Mouse (Mus musculus): ENCODE results near the gene Alyref2.
"Not testable (repeated sequence)": the region's sequence is repeated elsewhere in the genome, so short reads cannot be mapped to it uniquely, and the experiment has no call there.

Alyref2 gene

DNA sequence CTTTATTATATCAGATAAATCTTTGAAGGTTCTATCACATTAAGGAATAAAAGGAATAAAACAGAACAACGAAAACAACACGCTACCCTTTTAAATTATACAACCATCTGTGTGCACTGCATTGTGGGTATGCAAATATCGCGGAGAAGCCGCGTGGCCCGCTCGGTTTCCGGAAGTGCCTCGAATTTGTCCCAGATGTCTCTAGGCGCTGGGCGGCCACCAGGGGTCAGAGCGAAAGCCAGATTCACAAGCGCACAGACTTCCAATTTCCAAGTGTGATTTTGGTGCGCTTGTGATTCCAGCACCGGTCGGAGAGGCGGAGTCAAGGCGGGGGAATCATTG lies at the start of gene Alyref2:
Alyref2 (plus strand) TSS at position 229 of the 342 bp plus-strand sequence.
- peak; percentile 94 to 95 for DNase-seq

DNA sequence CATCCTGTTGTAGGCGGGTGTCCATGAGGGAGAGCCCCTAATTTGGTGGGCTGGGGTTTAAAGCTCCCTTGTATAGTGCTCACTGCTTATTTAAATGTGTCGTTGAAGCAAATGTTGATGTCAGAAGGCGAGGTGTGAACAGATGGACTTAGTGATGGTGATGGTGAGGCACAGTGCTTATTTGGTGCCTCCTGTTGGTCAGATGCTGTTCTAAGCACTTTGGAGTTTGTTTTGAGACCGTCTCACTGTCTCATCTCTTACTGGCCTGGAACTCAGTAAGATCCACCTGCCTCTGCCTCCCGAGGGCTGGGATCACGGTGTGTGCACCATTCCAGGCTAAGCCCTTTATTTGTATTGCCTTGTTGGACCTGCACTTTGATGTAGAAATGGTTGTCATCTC lies 48.4 kb upstream of the Alyref2 start:
- no peak for DNase-seq

DNA sequence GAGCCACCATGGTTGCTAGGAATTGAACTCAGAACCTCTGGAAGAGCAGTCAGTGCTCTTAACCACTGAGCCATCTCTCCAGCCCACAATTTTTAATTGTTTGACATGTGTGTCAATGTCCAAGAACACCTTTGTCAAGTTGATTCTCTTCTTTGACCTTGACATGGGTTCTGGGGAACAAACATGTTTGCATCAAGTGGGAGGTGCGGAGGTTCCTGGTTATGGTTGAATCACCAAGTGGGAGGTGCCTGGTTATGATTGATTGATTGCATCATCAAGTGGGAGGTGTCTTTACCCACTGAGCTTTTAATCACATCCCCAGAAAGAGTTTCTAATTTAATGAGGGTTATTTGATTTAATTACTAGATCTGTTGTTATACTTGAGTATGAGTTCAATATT lies 45.7 kb upstream of the Alyref2 start:
- no peak for DNase-seq

DNA sequence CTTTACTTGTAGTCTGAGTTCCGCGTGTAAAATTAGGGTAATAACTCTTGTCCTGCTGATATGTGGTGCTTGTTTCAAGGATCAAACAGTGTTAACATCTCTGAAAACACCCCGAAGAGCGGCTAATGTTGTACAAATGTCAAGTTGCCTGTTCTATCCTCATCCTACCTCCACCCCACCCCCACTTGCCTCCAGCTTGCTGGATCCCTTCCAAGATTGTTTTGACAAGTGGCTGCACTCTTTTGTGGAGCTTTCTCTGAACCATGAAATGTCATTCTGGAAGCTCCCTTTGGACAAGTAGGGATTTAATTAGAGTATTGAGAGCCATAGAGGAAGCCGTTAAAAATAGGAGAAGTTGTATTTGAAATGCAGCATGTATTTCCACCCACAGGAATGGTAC lies 43.5 kb upstream of the Alyref2 start:
- peak; percentile 21 to 32 for DNase-seq

DNA sequence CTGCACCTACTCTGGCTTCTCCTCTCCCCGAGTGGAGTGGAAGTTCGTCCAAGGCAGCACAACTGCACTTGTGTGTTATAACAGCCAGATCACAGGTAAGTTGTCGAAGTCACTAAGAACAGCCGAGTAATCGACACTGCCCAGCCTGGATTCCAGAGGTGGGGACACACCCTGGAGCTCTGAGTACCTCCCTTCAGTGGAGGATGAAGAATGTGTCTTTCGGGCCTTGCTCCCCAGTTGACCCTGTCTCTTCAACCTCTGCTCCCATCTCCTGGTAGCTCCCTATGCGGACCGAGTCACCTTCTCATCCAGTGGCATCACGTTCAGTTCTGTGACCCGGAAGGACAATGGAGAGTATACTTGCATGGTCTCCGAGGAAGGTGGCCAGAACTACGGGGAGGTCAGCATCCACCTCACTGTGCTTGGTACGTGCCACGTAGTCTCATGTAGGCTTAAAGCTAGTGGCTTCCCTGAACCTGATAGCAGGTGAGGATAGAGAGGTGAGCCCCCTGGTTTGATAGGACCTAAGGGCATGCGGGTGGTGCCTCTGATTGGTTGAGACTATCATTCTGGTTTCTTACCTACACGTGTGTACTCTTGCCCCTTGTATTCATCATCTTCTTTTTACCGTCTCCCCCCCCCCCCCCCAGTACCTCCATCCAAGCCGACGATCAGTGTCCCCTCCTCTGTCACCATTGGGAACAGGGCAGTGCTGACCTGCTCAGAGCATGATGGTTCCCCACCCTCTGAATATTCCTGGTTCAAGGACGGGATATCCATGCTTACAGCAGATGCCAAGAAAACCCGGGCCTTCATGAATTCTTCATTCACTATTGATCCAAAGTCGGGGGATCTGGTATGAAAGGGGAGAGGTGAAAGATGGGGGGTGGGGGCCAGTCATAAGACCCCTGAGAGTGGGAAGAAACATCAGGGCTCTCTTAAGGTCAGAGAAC lies 42.5 kb upstream of the Alyref2 start:
- DNase-seq: no peak

DNA sequence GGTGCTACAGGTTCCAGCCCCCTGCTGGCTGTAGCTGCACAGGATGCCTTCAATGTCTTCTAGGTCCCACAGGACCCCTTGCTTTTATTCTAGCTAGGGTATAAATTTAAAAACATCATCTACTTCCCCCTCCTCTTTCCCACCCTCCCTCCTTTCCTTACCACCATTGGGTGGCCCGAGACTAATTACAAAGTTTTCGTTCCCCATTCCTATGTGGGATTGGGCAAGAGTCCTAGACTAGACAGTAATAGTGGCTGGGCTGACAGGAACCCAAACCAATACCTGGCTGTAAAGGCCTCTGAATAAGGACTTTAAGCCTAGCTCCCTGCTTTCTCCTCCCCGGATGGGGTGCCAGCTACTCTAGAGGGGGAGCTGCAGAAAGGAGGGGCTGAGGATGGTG lies 40.1 kb upstream of the Alyref2 start:
- no peak for DNase-seq

DNA sequence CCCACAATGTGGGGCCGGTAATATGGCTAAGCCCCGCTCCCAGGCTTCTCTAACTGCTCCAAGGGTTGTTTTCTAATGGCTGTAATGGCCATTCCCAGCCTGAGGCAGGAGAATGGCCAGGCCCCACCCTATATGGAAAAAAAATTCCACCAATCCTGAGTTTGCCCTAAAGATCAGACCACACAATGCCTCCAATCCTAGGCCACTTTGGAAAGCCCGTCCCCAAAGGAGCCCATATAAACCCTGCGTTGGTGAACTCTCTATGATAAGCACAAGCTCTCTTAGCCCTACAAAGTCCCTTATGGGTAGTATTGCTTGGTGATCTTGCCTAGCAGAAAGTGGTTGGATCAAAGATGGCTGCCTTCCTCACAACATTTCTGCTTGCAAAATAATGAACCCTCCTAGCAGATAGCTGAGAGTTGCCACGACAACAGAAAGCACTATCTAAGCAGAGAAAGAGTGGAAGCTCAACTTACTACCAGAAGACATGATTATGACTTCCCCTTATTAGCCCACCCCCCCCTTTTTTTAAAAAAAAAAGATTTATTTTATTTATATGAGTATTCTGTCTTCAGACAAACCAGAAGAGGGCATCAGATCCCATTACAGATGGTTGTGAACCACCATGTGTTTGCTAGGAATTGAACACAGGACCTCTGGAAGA lies 37.4 kb upstream of the Alyref2 start:
- DNase-seq: no peak

DNA sequence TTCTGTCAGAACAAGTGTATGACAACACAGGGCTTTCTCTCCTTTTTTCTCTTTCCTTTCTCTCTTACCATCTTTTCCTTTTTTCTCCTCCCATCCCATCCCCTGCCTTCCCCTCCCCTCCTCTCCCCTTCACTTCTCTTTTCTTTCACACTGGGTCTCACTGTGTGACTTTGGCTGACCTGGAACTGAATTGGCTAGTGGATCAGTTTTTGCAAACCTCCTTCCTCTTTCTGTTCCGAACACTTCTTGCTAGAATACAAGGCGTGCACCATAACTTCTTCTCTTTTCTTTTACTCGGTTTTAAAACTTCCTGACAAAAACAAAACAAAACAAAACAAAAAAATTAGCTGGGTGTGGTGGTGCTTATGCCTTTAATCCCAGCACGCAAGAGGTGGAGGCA lies 36.7 kb upstream of the Alyref2 start:
- DNase-seq: no peak

DNA sequence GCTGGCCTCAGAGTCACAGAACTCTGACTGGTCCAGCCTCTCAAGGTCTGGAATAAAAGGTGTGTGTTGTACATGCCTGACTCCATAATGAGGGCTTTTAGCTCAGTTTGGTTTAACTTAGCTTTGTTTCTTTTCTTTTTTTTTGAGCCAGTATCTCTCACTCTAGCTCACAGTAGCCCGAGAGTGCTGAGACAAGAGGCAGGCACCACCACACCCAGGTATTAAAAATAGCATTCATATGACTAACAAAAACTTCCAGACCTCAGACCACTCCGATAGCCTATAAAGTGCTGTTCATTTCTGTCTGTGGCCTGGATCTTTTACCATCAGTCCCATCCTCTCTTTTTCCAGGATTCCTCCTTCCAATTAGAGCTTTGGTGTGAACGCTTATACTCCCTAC lies 33.6 kb upstream of the Alyref2 start:
- no peak for DNase-seq

DNA sequence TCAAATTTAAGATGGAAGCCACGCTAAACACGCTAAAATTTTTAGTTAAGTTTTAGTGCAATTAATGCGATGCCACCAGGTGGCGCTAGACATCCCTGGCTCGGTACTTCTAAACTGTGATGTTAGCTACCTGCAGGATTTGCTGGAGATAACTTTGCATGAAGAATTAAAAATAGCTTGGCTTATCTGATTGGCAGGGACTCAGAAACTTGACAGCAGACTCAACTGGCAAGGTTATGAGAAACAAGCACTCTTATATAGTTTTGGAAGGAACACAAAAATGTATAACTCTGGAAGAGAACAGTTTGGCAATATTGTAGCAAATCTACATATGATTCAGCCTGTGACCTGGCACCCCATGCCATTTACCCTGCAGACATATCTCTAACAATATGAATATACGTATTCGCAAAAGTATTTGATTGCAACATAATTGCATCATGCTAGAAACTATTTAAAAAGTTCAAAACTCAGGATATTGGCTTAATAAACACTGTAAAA lies 32.9 kb upstream of the Alyref2 start:
- peak; percentile 67 to 72 for DNase-seq

DNA sequence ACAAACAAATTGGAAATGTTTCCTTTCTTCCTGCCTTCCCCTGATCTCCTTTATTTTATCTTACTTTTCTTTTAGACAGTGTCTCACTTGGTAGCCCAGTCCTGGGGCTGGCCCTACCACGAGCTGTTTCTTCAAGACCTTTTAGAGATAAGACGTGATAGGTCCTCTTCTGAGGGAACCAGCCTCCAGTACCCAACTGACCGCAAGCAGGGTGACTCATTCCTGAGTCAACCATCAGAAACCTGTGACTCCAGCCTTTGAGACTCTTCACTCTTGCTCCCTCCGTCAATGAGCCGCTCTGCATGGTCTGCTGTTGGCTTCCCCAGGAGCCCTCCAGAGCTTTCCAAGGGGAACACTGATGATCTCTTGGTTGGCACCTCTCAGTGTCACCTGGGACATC lies 32.4 kb upstream of the Alyref2 start:
- DNase-seq: no peak

DNA sequence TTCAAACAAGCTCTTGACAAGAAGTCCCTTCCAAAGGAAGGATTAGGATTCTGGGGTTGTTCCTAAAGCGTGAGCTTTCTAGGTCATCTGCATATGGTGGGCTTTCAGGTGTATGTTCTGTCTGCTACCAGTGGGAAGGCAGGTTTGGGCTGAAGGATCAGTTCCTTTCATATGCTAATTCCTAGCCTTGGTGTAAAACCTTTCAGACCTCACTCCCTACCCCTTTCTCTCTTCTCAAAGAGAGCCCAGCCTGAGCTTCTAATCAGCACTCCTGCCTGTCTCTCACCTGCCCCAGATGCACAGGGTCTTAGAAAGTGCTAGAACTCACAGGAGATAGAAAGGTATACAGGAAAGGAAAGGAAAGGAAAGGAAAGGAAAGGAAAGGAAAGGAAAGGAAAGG lies 31.8 kb upstream of the Alyref2 start:
- no peak for DNase-seq

DNA sequence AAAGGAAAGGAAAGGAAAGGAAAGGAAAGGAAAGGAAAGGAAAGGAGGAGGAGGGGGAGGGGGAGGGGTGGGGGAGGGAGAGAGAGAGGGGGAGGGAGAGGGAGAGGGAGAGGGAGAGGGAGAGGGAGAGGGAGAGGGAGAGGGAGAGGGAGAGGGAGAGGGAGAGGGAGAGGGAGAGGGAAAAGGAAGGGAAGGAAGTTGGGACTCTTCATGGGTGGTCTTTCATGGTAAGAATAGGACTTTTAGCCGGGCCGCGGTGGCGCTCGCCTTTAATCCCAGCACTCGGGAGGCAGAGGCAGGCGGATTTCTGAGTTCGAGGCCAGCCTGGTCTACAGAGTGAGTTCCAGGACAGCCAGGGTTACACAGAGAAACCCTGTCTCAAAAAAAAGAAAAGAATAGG lies 31.3 kb upstream of the Alyref2 start:
- not testable (repeated sequence) for DNase-seq

DNA sequence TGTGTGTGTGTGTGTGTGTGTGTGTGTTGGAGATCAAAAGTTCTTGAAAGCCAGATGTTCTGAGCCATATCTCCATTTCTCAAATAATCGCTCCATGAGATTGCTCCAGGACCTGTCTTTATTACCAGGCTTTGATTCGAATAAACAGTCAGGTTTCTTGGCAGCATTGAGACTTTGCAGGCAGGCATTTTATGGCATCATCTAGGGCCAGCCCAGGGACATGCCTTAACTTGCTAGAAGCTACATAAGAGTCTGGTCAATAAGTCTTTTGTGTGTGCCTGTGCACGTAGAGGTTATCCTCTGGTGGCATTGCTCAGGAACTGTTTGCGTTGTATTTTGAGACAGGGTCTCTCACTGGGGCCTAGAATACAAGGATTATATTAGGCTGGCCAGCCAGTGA lies 29.8 kb upstream of the Alyref2 start:
- DNase-seq: no peak

DNA sequence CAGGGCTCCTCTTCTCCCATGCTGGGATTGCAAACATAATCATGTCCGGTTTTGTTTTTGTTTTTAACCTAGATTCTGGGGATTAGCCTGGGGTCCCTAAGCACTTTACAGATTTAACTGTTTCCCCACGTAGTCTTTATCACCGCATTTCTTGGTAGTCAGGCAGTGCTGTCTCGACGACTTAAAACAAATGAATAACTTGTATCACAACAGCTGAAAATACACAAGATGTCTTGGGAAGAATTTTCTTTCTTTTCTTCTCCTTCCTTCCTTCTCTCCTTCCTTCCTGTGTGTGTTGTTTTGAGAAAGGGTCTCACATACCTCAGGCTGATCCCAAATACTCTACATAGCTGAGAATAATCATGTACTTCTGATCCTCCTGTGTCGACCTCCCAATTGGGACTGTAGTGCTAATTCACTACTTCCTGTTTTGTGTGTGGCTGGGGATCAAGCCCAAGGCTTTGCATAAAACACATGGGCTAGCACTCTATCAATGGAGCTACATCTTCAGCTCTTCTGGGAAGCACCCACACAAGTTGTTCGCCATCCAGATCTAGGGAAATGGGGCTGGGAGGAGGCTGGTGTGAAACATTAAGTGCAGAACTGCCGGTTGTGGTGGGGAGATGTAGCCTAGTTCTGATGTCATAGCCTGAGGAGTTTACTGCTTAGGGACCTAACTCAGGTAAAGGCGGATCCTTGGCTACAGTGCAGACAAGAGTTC lies 29.2 kb upstream of the Alyref2 start:
- no peak for DNase-seq

DNA sequence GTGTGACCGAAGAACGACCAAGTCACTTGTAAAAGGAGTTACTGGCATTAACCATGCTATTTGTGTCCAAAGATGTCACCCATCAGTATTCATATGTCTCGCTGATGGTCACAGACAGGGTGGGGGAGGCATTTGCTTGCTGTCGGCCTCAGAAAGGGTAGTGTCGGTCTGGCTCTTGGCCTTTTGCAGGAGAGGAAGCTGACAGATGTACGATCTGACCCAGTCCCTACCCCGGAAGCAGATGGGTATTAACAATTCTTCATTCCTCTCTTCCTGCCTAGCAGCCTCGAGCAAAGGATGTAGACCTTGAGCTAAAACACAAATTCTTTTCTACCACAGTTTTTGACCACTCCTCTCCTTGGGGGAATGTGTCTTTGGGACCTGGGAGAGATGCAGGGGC lies 26.2 kb upstream of the Alyref2 start:
- DNase-seq: no peak

DNA sequence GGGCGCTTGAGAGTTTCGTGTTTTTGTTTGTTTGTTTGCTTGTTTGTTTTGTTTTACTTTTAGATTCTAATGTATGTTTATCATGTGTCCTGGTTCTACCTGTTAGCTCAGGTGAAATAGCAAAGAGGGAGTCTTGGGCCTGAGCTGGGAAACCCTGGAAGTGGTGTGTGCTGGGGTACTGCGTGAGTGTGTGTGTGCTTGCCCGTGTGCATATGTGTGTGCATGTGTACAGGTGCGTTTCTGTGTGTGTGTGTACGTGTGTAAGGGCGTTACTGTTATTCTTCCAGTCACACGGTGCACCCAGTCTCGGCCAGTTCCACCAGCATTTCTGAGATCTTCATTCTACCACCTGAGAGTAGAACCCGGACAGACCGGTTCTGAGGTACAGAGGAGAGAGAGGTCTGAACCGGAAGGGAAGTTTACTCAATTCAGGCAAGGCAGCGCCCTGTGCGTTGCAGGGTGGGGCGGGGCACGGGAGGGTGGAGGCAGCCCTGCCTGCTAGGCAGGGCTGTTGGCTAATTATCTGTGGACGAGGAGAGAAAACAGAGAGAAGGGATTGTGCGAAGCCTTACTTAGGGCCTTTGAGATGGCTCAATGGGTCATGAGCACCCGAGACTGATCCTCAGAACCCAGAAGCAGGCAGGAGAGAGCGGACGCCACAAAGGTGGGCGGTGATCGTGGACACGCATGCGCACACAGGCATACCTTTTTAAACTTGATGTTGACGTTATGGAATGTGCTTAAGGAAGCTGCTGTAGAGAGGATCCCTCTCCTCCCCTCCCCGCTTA lies 25.3 kb upstream of the Alyref2 start:
- DNase-seq: peak; percentile 10 to 21

DNA sequence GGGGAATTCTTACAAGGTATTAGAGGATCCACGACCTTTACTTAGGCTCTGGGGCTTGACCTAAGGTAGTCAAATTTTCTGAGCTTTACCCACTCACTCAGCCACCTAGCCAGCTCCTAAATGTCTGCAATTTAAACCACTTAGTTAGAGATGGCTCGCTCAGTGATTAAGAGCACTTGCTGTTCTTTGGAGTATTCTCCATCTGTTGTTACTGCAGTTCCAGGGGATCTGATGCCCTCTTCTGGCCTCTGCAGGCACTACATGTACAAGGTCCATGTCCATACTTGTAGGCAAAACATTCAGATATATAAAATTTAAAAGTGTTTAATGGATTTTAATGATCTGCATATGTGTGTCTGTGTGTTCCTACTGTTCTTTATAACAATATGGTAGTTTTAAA lies 24.3 kb upstream of the Alyref2 start:
- DNase-seq: peak; percentile 81 to 85

DNA sequence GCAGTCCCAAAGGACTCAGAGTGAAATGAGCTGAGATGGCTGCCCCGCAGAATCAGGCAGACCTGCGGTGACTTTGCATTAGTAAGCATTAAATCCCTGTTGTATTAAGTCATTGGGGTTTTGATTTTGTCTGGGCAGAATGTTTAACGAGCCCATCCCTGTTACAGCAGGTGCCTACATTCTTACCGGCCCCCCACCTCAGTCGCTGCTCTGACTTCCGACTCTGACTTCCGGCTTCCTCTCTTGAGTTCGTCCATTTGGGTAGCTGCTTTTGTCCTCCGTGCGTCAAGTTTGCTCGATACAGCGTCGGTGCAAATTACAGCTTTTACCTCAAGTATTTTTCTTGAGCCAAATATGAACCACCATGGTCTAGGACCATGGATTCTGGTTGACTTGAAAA lies 9.0 kb upstream of the Alyref2 start:
- DNase-seq: no peak

DNA sequence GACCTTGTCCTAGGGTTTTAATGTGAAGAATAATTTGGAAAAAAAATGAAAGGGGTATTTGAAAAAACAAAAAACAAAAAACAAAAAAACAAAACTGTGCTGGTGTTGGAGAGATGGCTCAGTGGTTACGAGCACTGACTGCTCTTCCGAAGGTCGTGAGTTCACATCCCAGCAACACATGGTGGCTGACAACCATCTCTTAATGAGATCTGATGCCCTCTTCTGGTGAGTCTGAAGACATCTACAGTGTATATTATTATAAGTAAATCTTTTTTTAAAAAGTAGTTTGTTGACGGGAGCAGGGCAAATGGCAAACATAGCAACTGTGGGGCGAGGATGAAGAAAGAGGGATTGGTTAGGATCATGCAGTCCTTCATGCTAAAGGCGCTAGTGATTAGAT lies 7.9 kb upstream of the Alyref2 start:
- no peak for DNase-seq

DNA sequence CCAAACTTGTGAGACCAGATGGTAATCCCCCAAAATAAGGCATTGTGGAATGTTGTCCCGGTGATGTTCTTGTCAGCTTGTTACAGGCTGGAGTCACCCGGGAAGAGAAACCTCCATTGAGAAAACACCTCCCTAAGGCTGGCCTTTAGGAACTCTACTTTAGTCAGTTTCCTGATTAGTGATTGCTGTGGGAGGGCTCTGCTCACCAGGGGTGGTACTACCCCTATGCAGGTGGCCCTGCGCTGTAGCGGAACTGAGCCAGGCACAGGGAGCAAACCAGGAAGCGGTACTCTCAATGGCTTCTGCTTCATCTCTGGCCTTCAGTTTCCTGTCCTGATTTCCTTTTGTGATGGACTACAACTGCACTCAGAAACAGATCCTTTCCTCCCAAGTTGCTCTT lies 3.4 kb upstream of the Alyref2 start:
- no peak for DNase-seq

DNA sequence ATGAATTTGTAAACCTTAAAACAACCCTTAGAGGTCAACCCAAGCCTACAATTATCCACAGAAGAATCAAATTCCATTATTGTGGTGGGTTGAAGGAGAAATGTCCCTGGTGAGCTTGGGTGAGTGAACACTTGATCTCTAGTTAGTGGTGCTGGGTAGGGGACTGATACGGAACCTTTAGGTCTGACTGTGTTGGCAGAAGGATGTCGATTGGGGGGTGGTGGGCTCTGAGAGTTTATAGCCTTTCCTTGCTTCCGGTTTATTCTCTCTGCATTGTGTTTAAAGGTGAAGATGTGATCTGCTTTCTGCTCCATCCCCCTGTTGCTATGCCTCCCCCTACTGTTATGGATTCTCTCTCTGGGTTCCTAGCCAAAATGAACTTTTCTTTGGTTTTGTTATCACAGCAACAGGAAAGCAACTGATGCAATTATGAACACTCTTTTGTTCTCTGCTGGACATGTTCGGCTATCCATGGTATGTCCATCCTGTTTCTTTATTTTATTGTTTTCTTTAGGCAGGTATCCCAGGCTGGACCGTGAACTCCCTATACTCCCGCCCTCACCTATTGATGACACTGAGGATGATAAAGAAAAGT lies 2.2 kb upstream of the Alyref2 start:
- DNase-seq: no peak
